Mouse (Mus musculus) hindbrain, embryonic 12.5 days (tissue): Measurements from ENCODE around the gene Cabcoco1. TPM values are rescaled to one million over a fixed set of nuclear protein-coding genes. Genes with fewer than 3 reads are reported as not detected.

Experiments
- ATAC-seq: fragments of 200-750 bp; cut with Nextera tagmentation; 2 replicates; pipeline ENCODE4 v1.8.0; 2017; ENCODE audit warnings: moderate TSS enrichment; ENCODE audit not compliant: low FRiP score
- H3K27ac ChIP-seq: fragments of 300-500 bp; sonication (generic); 2 replicates; pipeline ENCODE4 v1.5.1; 2016; ENCODE audit warnings: mild to moderate bottlenecking
- H3K27me3 ChIP-seq: fragments of 300-500 bp; sonication (generic); 2 replicates; pipeline ENCODE4 v1.6.1; 2016; ENCODE audit warnings: mild to moderate bottlenecking
- H3K36me3 ChIP-seq: fragments of 300-500 bp; sonication (generic); 2 replicates; pipeline ENCODE4 v1.6.1; 2016; ENCODE audit warnings: mild to moderate bottlenecking
- H3K4me1 ChIP-seq: fragments of 300-500 bp; sonication (generic); 2 replicates; pipeline ENCODE4 v1.6.1; 2016
- H3K4me2 ChIP-seq: fragments of 300-500 bp; sonication (generic); replicated peaks from 2 replicates; pipeline ENCODE4 v1.6.1; 2016; ENCODE audit warnings: mild to moderate bottlenecking
- H3K4me3 ChIP-seq: fragments of 300-500 bp; sonication (generic); 2 replicates; pipeline ENCODE4 v1.5.1; 2016; ENCODE audit warnings: mild to moderate bottlenecking
- H3K9ac ChIP-seq: fragments of 300-500 bp; sonication (generic); 2 replicates; pipeline ENCODE4 v1.6.1; 2016; ENCODE audit warnings: mild to moderate bottlenecking, moderate library complexity
- H3K9me3 ChIP-seq: fragments of 300-500 bp; sonication (generic); replicated peaks from 2 replicates; pipeline ENCODE4 v1.6.1; 2016; ENCODE audit warnings: mild to moderate bottlenecking
- WGBS: fragments of 180-500 bp; shearing (Covaris S2); methylation state at CpG from one replicate; pipeline ENCODE4 v1.1.7; 2016; 5-methylcytosine and 5-hydroxymethylcytosine counted together
- polyA plus RNA-seq: library from polyadenylated mRNA; unstranded; fragments of >200 nt; fragmentation: Nextera tagmentation; extraction: Ambion mirVana; gene quantifications from 2 replicates; pipeline ENCODE4 v1.2.1, GENCODE M21; 2016

Cabcoco1 gene
- polyA plus RNA-seq, 1 experiment from 2014 or later: 1.1 TPM

DNA sequence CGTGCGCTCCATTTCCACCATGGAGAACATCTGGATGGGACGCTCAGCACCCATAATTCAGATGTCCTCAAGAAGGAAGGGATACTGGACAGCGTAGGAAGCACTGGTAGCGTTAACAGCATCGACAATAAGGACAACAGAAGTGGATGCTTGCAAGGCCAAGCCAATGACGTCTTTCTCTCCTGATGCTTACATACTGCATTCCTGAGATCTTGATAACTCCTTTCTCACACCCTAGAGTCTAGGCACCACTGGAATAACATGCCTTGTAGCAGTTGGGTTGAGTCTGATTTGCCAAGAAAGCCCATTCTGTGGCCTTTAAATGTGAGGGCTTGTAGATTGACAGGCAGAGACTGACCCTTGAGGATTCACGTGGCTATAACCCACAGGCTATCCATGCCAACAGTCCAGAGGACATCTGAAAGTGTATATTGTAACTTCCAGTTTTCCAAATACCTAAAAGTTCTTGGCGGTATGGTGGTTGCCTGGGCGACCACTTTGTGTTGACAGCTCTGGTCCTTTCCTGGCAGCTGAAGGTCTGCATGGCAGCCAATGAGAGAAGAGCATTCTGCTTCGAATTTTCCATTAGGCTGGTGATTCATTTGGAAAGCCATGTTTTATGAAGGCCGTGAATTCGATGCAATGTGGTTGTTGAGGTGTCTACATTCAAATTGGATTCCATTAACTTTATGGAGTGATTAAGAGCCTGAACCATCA is 124.5 kb downstream of the Cabcoco1 start:
- Histone ChIP-seq H3K4me1 (no peaks in the 10 kb centered on the region), H3K27ac (no peak overlapping the region), H3K27me3 (no peaks in the 10 kb centered on the region), H3K9me3 (no peaks in the 10 kb centered on the region), H3K9ac (no peak overlapping the region), H3K36me3 (no peaks in the 10 kb centered on the region), H3K4me2 (no peak overlapping the region), H3K4me3 (no peak overlapping the region)
- 91% methylated on average over 13 of the region's 13 CpGs for WGBS
- no peak for ATAC-seq

DNA sequence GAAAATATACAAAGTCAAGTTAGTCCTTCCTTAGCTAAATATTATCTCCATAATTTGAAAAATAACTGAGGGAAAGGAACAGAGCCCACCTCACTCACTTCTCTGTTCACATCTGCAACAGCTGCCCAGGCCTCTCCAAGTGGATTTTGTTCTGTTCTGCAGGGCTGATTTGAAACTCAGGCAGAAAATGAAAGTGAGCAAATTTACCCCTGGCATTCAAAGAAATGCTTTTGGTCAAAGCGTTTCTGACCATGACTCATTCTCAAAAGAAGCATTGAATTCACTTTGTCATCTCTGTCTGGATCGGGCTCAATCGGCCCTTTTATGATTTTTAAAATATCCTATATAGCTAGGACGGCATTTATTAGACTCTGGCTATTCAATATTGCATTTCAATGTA is 135.8 kb downstream of the Cabcoco1 start:
- ATAC-seq: no peak
- Histone ChIP-seq H3K9ac (no peak overlapping the region), H3K9me3 (no peaks in the 10 kb centered on the region), H3K4me2 (no peak overlapping the region), H3K36me3 (no peaks in the 10 kb centered on the region), H3K4me1 (no peaks in the 10 kb centered on the region), H3K27me3 (no peaks in the 10 kb centered on the region), H3K27ac (no peak overlapping the region), H3K4me3 (no peak overlapping the region)
- WGBS: 83% methylated on average over 4 of the region's 4 CpGs

DNA sequence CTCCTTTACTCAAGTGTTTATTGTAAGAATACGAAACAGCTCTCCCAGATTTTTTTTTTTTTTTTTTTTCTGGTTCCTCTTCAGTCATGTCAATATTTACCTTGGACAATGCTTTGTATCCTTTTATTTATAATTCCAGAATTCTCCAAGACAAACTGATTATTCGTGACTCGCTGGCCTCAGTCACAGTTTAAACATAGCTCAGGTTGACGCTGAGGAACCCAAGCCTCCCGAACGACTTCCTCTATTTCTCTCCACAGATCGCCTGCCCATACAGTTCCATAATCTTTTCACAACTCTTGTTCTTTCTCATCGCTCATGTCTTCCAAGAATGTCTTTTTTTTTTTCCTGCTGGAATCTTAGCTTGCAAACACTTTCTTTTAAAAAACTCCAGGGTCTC is 144.9 kb downstream of the Cabcoco1 start:
- no peak overlapping the region for H3K4me2 ChIP-seq
- H3K27ac ChIP-seq: no peak overlapping the region
- no peaks in the 10 kb centered on the region for H3K9me3 ChIP-seq
- H3K36me3 ChIP-seq: no peaks in the 10 kb centered on the region
- H3K4me3 ChIP-seq: no peak overlapping the region
- H3K27me3 ChIP-seq: no peaks in the 10 kb centered on the region
- WGBS: 80% methylated on average over 8 of the region's 8 CpGs
- ATAC-seq: no peak
- H3K4me1 ChIP-seq: no peaks in the 10 kb centered on the region
- no peak overlapping the region for H3K9ac ChIP-seq

DNA sequence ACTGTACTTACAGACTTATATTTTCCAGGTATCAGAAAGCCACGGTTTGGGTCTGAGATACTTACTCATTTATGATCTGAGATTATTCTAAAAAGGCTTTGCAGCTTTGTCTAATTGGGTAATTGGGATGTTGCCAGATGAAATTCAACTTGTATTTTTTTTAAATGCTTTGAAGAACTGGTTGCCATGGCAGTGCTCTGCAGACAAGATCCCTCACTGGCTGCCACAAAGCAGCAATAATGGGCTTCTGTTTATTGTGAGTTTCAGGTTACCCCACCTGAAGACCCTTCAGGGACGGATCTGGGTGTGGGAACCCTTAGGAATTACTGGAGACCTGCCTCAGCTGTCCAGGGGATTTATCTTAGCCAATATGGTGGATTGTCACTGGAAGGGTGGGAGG is 145.6 kb downstream of the Cabcoco1 start:
- H3K36me3 ChIP-seq: no peaks in the 10 kb centered on the region
- no peak for ATAC-seq
- no peaks in the 10 kb centered on the region for H3K4me1 ChIP-seq
- H3K9ac ChIP-seq: no peak overlapping the region
- H3K27me3 ChIP-seq: no peaks in the 10 kb centered on the region
- 60% methylated on average over 2 of the region's 2 CpGs for WGBS
- H3K4me3 ChIP-seq: no peak overlapping the region
- no peak overlapping the region for H3K4me2 ChIP-seq
- no peaks in the 10 kb centered on the region for H3K9me3 ChIP-seq
- no peak overlapping the region for H3K27ac ChIP-seq

DNA sequence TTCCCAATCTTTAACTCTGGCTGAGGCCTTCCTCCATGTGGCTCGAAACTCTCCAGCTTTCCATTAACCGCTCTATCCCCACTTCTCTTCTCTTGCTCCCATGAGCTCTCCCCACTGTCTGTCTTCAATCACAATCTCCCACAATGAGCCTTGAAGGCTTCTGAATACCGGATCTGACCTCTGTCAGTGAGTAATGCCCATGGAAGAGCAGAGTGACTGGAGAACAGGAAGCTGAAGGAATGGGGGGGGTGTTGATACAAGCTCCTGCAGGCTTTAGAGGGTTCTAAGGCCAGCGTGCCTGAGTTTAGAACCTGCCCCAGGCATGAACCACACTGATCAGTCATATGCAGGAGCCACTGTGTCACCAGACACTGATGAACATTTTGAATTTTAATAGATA is 150.1 kb downstream of the Cabcoco1 start:
- ATAC-seq: no peak
- Histone ChIP-seq H3K9ac (no peak overlapping the region), H3K27ac (no peak overlapping the region), H3K4me3 (no peak overlapping the region), H3K4me1 (no peaks in the 10 kb centered on the region), H3K27me3 (no peaks in the 10 kb centered on the region), H3K9me3 (no peaks in the 10 kb centered on the region), H3K4me2 (no peak overlapping the region), H3K36me3 (no peaks in the 10 kb centered on the region)
- 53% methylated on average over 4 of the region's 4 CpGs for WGBS

DNA sequence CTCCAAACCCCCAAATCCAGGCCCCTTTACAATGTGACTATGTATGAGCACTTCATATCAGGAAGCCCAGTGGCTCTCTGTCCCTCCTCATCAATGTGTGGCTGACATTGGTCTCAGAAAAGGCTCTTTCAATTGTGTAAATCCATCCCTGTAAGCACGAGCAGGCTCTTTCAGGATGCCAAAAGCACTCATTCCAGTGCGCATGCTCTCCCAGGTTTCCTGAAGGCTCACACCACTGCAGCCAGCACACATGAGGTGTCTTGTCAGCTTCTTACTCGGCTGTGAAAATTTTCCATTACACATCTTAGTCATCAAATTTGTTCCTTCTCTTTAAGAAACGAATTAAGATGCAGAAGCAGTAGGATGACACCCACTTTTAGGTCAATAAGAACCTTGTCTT is 152.9 kb downstream of the Cabcoco1 start:
- Histone ChIP-seq H3K4me2 (no peak overlapping the region), H3K27me3 (no peaks in the 10 kb centered on the region), H3K4me3 (no peak overlapping the region), H3K27ac (no peak overlapping the region), H3K9me3 (no peaks in the 10 kb centered on the region), H3K4me1 (no peaks in the 10 kb centered on the region), H3K36me3 (no peaks in the 10 kb centered on the region), H3K9ac (no peak overlapping the region)
- no peak for ATAC-seq
- WGBS: 86% methylated on average over 4 of the region's 4 CpGs

DNA sequence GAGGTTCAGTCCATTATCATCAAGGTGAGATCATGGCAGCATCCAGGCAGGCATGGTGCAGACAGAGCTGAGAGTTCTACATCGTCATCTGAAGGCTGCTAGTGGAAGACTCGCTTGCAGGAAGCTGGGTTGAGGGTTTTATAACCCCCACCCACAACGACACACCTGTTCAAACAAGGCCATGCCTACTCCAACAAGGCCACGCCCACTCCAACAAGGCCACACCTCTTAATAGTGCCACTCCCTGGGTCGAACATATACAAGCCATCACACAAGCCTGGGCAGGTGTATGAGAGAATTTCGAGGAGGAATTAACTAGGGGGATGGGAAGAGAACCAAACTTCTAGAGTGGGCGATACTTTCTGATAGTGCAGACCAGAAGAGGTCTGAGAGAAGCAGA is 153.6 kb downstream of the Cabcoco1 start:
- H3K4me1 ChIP-seq: no peaks in the 10 kb centered on the region
- no peak overlapping the region for H3K4me3 ChIP-seq
- ATAC-seq: no peak
- H3K27me3 ChIP-seq: no peaks in the 10 kb centered on the region
- H3K36me3 ChIP-seq: no peaks in the 10 kb centered on the region
- no peak overlapping the region for H3K27ac ChIP-seq
- WGBS: 81% methylated on average over 7 of the region's 7 CpGs
- no peaks in the 10 kb centered on the region for H3K9me3 ChIP-seq
- no peak overlapping the region for H3K4me2 ChIP-seq
- H3K9ac ChIP-seq: no peak overlapping the region

Other genes with a start within 250 kb of the Cabcoco1 start
- gene Tmem26, start 181.8 kb upstream of the Cabcoco1 start, polyA plus RNA-seq: 14.0 and 19.0 TPM in 2 replicates